Mouse (Mus musculus) lung, postnatal 0 days (tissue): Measurements from ENCODE around the gene Map3k4. TPM values are rescaled to one million over a fixed set of nuclear protein-coding genes. Genes with fewer than 3 reads are reported as not detected.

Experiments
- ATAC-seq: fragments of 200-750 bp; cut with Nextera tagmentation; 2 replicates; pipeline ENCODE4 v1.8.0; 2017; ENCODE audit warnings: moderate library complexity
- DNase-seq: peaks from one replicate; pipeline ENCODE4 v3.0.0-alpha.2; 2016; ENCODE audit warnings: low spot score
- H3K27ac ChIP-seq: fragments of 300-500 bp; sonication (generic); 2 replicates; pipeline ENCODE4 v1.5.1; 2014; ENCODE audit warnings: antibody characterized with exemption, mild to moderate bottlenecking, low read length, mixed read lengths
- H3K27me3 ChIP-seq: fragments of 300-500 bp; sonication (generic); replicated peaks from 2 replicates; pipeline ENCODE4 v1.6.1; 2014; ENCODE audit warnings: low read length, mixed read lengths; ENCODE audit not compliant: insufficient read depth
- H3K36me3 ChIP-seq: fragments of 300-500 bp; sonication (generic); 2 replicates; pipeline ENCODE4 v1.6.1; 2014; ENCODE audit warnings: low read length, mixed read lengths; ENCODE audit not compliant: insufficient read depth
- H3K4me1 ChIP-seq: fragments of 300-500 bp; sonication (generic); 2 replicates; pipeline ENCODE4 v1.6.1; 2014; ENCODE audit warnings: antibody characterized with exemption, low read depth, low read length, mixed read lengths; ENCODE audit not compliant: insufficient read depth
- H3K4me2 ChIP-seq: fragments of 300-500 bp; sonication (generic); replicated peaks from 2 replicates; pipeline ENCODE4 v1.6.1; 2014; ENCODE audit warnings: low read depth, mild to moderate bottlenecking, low read length, moderate library complexity, mixed read lengths
- H3K4me3 ChIP-seq: fragments of 300-500 bp; sonication (generic); 2 replicates; pipeline ENCODE4 v1.5.1; 2014; ENCODE audit warnings: low read depth, low read length
- H3K9ac ChIP-seq: fragments of 300-500 bp; sonication (generic); replicated peaks from 2 replicates; pipeline ENCODE4 v1.6.1; 2014; ENCODE audit warnings: low read depth, mild to moderate bottlenecking
- H3K9me3 ChIP-seq: fragments of 300-500 bp; sonication (generic); 2 replicates; pipeline ENCODE4 v1.6.1; 2016; ENCODE audit warnings: low read length, mixed read lengths
- CTCF ChIP-seq: IDR thresholded peaks from 2 replicates; pipeline ENCODE4 v1.5.1; 2016; ENCODE audit warnings: antibody characterized with exemption, mild to moderate bottlenecking
- EP300 ChIP-seq: IDR thresholded peaks from 2 replicates; pipeline ENCODE4 v1.6.1; 2016; ENCODE audit warnings: antibody characterized with exemption, mild to moderate bottlenecking, control low read depth
- WGBS: fragments of 180-500 bp; shearing (Covaris S2); extraction: QIAGEN DNeasy Blood & Tissue Kit; methylation state at CpG from one replicate; pipeline ENCODE4 v1.1.7; 2014; 5-methylcytosine and 5-hydroxymethylcytosine counted together
- polyA plus RNA-seq: library from polyadenylated mRNA; unstranded; fragments of >200 nt; fragmentation: Nextera tagmentation; extraction: Ambion mirVana; gene quantifications from 2 replicates; pipeline ENCODE4 v1.2.1, GENCODE M21; 2015

Map3k4 gene
- polyA plus RNA-seq, 1 experiment from 2014 or later = 32.5 TPM

DNA sequence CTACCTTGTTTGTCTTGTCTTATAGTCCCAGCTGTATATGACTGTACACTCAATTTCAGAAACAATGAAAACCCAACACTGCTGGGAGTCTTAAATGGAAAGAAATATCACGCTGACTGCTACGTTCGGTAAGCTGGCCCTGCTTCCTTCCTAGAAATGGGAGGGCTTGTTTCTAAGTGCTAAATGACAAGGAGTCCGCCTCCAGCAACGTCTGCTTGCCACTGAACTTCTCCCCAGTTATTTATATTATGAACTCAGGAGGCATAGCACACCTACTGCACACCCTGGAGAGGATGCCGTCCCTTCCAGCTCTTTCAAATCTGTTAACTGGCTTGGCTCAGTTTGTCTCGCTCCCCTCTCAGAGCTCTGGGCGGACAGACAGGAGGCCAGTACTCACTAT lies 105.2 kb downstream of the Map3k4 start:
- H3K4me2 ChIP-seq = no peak overlapping the region
- H3K36me3 ChIP-seq = peaks cover 9% of the 10 kb centered on the region; the same call in 1 of the 2 replicates
- DNase-seq (no peak), ATAC-seq (no peak)
- H3K27ac ChIP-seq = no peak overlapping the region
- TF ChIP-seq EP300 (no peak), CTCF (no peak)
- H3K4me1 ChIP-seq = no peaks in the 10 kb centered on the region
- 82% methylated on average over 8 of the region's 8 CpGs for WGBS
- no peak overlapping the region for H3K9ac ChIP-seq
- H3K27me3 ChIP-seq = no peaks in the 10 kb centered on the region
- no peaks in the 10 kb centered on the region for H3K9me3 ChIP-seq
- no peak overlapping the region for H3K4me3 ChIP-seq

- H3K27me3 ChIP-seq = no peaks in the 10 kb centered on the region
- TF ChIP-seq EP300 = no peak
- no peak for TF ChIP-seq CTCF
- no peaks in the 10 kb centered on the region for H3K9me3 ChIP-seq
- no peak overlapping the region for H3K27ac ChIP-seq
- no peak overlapping the region for H3K4me2 ChIP-seq
- no peak overlapping the region for H3K9ac ChIP-seq
- no peak overlapping the region for H3K4me3 ChIP-seq
- WGBS = 91% methylated on average over 6 of the region's 6 CpGs
- no peaks in the 10 kb centered on the region for H3K4me1 ChIP-seq
- DNase-seq (no peak), ATAC-seq (no peak)
- peaks cover 9% of the 10 kb centered on the region; the same call in 1 of the 2 replicates for H3K36me3 ChIP-seq
Observed at GRCm38 (mm10) chr17:12212341-12212740, 106.3 kb downstream of the Map3k4 start.

DNA sequence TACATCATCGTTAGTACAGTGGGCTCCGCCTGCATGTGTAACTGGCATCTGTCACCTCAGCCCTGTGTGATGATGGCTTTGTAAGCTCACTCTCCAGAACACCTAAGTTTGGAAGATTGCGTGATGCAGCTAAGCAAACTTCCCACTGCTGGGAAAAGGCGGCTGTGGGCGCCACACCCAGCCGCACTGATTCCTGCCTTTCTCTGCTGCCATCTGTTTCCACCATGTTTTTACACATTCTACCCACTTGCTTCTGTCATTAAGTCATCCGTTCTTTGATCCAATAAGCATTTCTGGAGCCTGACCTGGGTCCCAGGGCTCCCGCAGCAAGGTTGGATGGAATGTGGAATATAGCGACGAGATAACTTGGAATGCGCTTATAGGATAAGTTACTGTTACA lies 106.7 kb downstream of the Map3k4 start:
- TF ChIP-seq EP300 (no peak), CTCF (no peak)
- DNase-seq (no peak), ATAC-seq (no peak)
- Histone ChIP-seq H3K9ac (no peak overlapping the region), H3K4me2 (no peak overlapping the region), H3K4me3 (no peak overlapping the region), H3K4me1 (no peaks in the 10 kb centered on the region), H3K36me3 (peaks cover 6% of the 10 kb centered on the region; the same call in 1 of the 2 replicates), H3K9me3 (no peaks in the 10 kb centered on the region), H3K27me3 (no peaks in the 10 kb centered on the region), H3K27ac (no peak overlapping the region)
- 95% methylated on average over 11 of the region's 11 CpGs for WGBS

DNA sequence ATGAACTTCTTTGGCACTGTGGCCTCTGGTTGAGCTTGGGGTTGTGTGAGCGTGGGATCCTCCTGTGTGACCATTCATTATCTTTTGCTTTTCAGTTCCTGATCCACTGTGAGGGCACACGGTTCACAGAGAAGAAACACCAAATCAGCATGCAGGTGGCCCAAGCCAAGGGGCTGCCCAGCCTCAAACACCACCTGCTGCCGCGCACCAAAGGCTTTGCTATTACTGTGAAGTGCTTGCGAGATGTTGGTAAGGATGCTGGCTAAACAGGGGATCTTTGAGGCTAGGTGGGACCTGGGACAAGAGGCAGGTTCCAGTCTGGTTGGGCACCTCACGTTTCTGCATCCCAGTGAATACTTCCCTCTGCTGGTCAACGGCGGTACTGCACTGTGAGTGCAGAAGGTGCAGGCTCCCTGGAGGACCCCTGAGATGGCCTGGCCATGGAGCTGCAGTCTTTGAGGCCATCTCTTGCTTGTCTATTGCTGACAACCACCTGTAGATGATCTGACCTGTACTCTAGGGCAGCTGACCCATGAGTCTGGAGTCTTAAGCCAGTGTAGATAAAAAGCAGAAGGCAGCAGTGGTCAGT lies 108.0 kb downstream of the Map3k4 start:
- Histone ChIP-seq H3K27ac (no peak overlapping the region), H3K36me3 (peaks cover 5% of the 10 kb centered on the region; the same call in 1 of the 2 replicates), H3K9me3 (no peaks in the 10 kb centered on the region), H3K4me3 (no peak overlapping the region), H3K9ac (no peak overlapping the region), H3K27me3 (no peaks in the 10 kb centered on the region), H3K4me2 (no peak overlapping the region), H3K4me1 (peaks cover 8% of the 10 kb centered on the region; the same call in 1 of the 2 replicates)
- DNase-seq = peak; percentile 77
- 32% methylated on average over 8 of the region's 8 CpGs for whole genome bisulfite sequencing
- peak; percentile 55 for ATAC-seq
- no peak for TF ChIP-seq EP300
- TF ChIP-seq CTCF = peak; percentile 100

GRCm38 (mm10) chr17:12209481-12209880 lies 109.1 kb downstream of the Map3k4 start:
- no peak for TF ChIP-seq CTCF
- TF ChIP-seq EP300 = no peak
- DNase-seq (no peak), ATAC-seq (no peak)
- Histone ChIP-seq H3K9ac (no peak overlapping the region), H3K4me1 (peaks cover 13% of the 10 kb centered on the region; the same call in 1 of the 2 replicates), H3K4me2 (no peak overlapping the region), H3K4me3 (no peak overlapping the region), H3K9me3 (no peaks in the 10 kb centered on the region), H3K27ac (no peak overlapping the region), H3K27me3 (no peaks in the 10 kb centered on the region), H3K36me3 (peaks cover 5% of the 10 kb centered on the region; the same call in 1 of the 2 replicates)
- 74% methylated on average over 4 of the region's 4 CpGs for whole genome bisulfite sequencing

GRCm38 (mm10) chr17:12207022-12207548 lies 111.5 kb downstream of the Map3k4 start:
- no peaks in the 10 kb centered on the region for H3K9me3 ChIP-seq
- TF ChIP-seq CTCF (no peak), EP300 (no peak)
- peaks cover 5% of the 10 kb centered on the region; the same call in 1 of the 2 replicates for H3K36me3 ChIP-seq
- H3K4me3 ChIP-seq = no peak overlapping the region
- no peak overlapping the region for H3K9ac ChIP-seq
- H3K4me1 ChIP-seq = peaks cover 13% of the 10 kb centered on the region; the same call in 1 of the 2 replicates
- DNase-seq = no peak
- WGBS = 32% methylated on average over 1 of the region's 1 CpGs
- H3K4me2 ChIP-seq = no peak overlapping the region
- no peak for ATAC-seq
- H3K27ac ChIP-seq = no peak overlapping the region
- H3K27me3 ChIP-seq = no peaks in the 10 kb centered on the region
